8 mouse cellular contexts compared by ENCODE assay signal in genomic region chr3:121425861-121426620, GRCm38 (mm10). TPM values are rescaled to one million over a fixed set of nuclear protein-coding genes. Genes with fewer than 3 reads are reported as not detected.
A peak's percentile ranks its signal among the peaks of the same experiment; 100 is the strongest.
DNase-seq lines count a peak whose midpoint lies in the region; ATAC-seq and TF ChIP-seq lines count a peak whose summit lies in the region.

Gene Cnn3 (plus strand): TSS chr3:121426497.

- peak within 1 kb of the TSS; percentile 92 for H3K4me2 ChIP-seq in hindbrain, embryonic 16.5 days (ENCODE audit: low read length)

- peaks cover 25% of the 10 kb centered on the region for H3K4me1 ChIP-seq in hindbrain, embryonic 16.5 days (ENCODE audit: control insufficient read depth, insufficient read depth, low read depth, low read length)

- intact Hi-C loops in gastrocnemius, adult 2 months (cut with DNase I), result loop anchor here (5.0 kb wide), 3 partner anchors 64 to 119 kb away; no protein-coding TSS in a partner anchor

- peak; percentile 13; the same call in 1 of the 2 replicates for TF ChIP-seq CTCF in gastrocnemius, adult 2 months (IDR thresholded peaks at IDR 0.05)

- H3K27me3 ChIP-seq in hindbrain, embryonic 16.5 days (replicated peaks; ENCODE audit: control insufficient read depth, insufficient read depth, low read length), result no peaks in the 10 kb centered on the region

- peak within 1 kb of the TSS; percentile 91 for H3K4me3 ChIP-seq in gastrocnemius, adult 2 months
- H3K4me3 ChIP-seq in hindbrain, embryonic 16.5 days (ENCODE audit: low read length), result peak within 1 kb of the TSS; percentile 54

- no peaks in the 10 kb centered on the region for H3K9me3 ChIP-seq in hindbrain, embryonic 16.5 days (ENCODE audit: control insufficient read depth, low read length)

- DNase-seq in gastrocnemius, adult 2 months, result peak; percentile 97
- DNase-seq in left cerebral cortex, adult 11 months (ENCODE audit: low spot score), result peak; percentile 68
- peak; percentile 93 to 97 for DNase-seq in lung, postnatal 4 days
- DNase-seq in right cerebral cortex, adult 18-20 months, result peak; percentile 89
- DNase-seq in urinary bladder, adult 2 months (ENCODE audit: low spot score), result peak; percentile 88

- peak within 1 kb of the TSS; percentile 68 for H3K9ac ChIP-seq in hindbrain, embryonic 16.5 days (ENCODE audit: low read depth, low read length)

- no peaks in the 10 kb centered on the region for H3K36me3 ChIP-seq in hindbrain, embryonic 16.5 days (ENCODE audit: control insufficient read depth, insufficient read depth, low read length)

- ATAC-seq in activated CD4-positive, CD25-positive, alpha-beta regulatory T cell, adult 4 months, result peak; percentile 45
- ATAC-seq in common myeloid progenitor, adult 5-6 weeks (replicated peaks; ENCODE audit: low read depth, poor library complexity, severe bottlenecking), result peak; percentile 63
- peak; percentile 91 for ATAC-seq in hindbrain, embryonic 16.5 days

- peak within 1 kb of the TSS; percentile 97 for H3K27ac ChIP-seq in gastrocnemius, adult 2 months
- peak within 1 kb of the TSS; percentile 88 for H3K27ac ChIP-seq in hindbrain, embryonic 16.5 days (ENCODE audit: low read depth, low read length)

- 2% methylated on average over 51 of the region's 66 CpGs for WGBS in hindbrain, embryonic 16.5 days

RNA-seq across cellular contexts. Expression of gene Cnn3, which starts in this region (rescaled TPM):
- polyA plus RNA-seq in activated CD4-positive, CD25-positive, alpha-beta regulatory T cell, adult 4 months (2017; shearing (Covaris generic)), result 1 to 10 TPM; 2.5 to 4.1 TPM
- 43.5 and 51.0 TPM in 2 replicates for total RNA-seq in common myeloid progenitor, adult 5-6 weeks (2017)
- total RNA-seq in gastrocnemius, adult 2 months (2021), result 10 to 100 TPM; 16.5 to 28.2 TPM
- 395 and 417 TPM in 2 replicates for polyA plus RNA-seq in hindbrain, embryonic 16.5 days (2015; fragmentation: Nextera tagmentation; extraction: Ambion mirVana)
- polyA plus RNA-seq in urinary bladder, adult 2 months (2012; rRNA removed), result 427 and 481 TPM in 2 replicates

Comparison
In these comparisons a context has a peak if more than half of its experiments do, and no peak if none do; other contexts are left out.
1. Peak in every context shown above with its lines: DNase-seq, ATAC-seq, H3K4me3 ChIP-seq and H3K27ac ChIP-seq.
2. RNA of gene Cnn3 (polyA plus RNA-seq): 427 to 481 TPM in urinary bladder, adult 2 months and 395 to 417 TPM in hindbrain, embryonic 16.5 days; 2.5 to 4.1 TPM in activated CD4-positive, CD25-positive, alpha-beta regulatory T cell, adult 4 months; every median in the first group is over 10 times any median in the second.